Mouse (Mus musculus): ENCODE data around the gene Dennd1b. TPM values are rescaled to one million over a fixed set of nuclear protein-coding genes. Genes with fewer than 3 reads are reported as not detected.

The Dennd1b gene
- polyA plus RNA-seq, 1 experiment, result 6.1 TPM

DNA sequence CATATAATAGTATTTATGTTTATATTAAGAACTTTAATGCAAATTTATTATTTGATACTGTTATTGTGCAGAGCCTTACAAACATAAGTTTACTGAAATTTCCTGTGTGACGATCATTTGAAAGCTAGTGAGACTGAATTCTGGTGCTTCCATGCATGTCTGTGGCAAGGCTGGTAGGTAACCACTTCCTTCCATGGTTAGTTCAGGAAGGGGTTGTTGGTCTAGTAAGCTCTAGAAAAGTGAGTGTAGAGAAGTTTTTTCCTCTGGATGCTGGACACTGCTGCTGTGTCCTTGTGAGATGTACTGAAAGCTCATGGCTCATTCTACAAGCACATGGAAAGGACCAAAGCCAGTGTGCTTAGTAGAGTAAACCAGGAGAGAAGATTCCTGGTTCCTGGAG is 73.1 kb downstream of the Dennd1b start:
- no peak for DNase-seq
- no peak for TF ChIP-seq POLR2A (IDR thresholded peaks at IDR 0.05; ENCODE audit: low read depth, low read length)
- TF ChIP-seq CTCF (conservative IDR thresholded peaks at IDR 0.05; ENCODE audit: insufficient read depth, insufficient read length, low read depth, low read length), result no peak
- no peaks in the 10 kb centered on the region; the same call in 1 of the 2 replicates for H3K4me1 ChIP-seq (ENCODE audit: control insufficient read depth, insufficient read depth, low read length)
- H3K27me3 ChIP-seq (replicated peaks; ENCODE audit: control insufficient read depth, insufficient read depth, low read length), result no peaks in the 10 kb centered on the region
- 89% methylated on average over 1 of the region's 1 CpGs for WGBS
- H3K27ac ChIP-seq (ENCODE audit: insufficient read depth, low read depth, low read length), result no peak overlapping the region
- H3K36me3 ChIP-seq (ENCODE audit: control insufficient read depth, insufficient read depth, low read length), result no peaks in the 10 kb centered on the region; the same call in 1 of the 2 replicates
- no peak overlapping the region for H3K4me3 ChIP-seq (ENCODE audit: insufficient read depth, low read depth, low read length)

DNA sequence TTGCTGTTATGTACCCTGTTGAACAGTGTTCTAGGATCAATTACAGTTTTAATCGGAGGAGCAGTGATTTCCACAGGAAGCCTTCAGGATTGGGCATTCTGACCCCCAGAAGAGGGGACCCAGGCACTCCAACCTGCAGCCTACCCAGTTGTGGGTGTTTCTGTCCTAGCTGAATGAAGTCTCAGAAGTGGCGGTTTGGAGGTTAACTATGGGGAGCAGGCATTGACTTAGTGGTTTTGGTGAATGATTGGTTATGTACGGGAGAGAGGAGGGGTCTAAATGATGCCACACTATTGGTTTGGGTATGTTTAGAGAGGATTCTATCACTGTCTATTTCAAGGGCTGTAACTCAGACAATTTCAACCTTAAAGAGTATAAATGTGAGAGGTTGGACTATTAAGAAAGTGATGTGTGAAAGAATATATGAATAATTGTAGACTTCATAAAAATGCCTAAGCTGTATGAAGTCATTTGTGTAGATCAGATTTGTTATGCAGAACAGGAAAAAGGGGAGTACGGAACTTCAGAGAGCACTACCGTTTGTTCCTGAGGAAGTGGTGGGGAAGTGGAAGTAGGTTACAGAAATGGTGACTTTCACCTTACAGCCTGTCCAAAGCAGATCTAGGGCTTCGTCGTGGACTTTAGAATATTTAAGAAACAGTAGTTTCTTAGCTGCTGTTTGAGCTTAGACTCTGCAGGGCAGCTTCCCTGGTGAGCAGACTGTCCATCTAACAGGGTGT is 73.7 kb downstream of the Dennd1b start:
- H3K4me1 ChIP-seq (ENCODE audit: control insufficient read depth, insufficient read depth, low read length), result no peaks in the 10 kb centered on the region; the same call in 1 of the 2 replicates
- H3K27me3 ChIP-seq (replicated peaks; ENCODE audit: control insufficient read depth, insufficient read depth, low read length), result no peaks in the 10 kb centered on the region
- no peak for DNase-seq
- no peaks in the 10 kb centered on the region; the same call in 1 of the 2 replicates for H3K36me3 ChIP-seq (ENCODE audit: control insufficient read depth, insufficient read depth, low read length)
- TF ChIP-seq POLR2A (IDR thresholded peaks at IDR 0.05; ENCODE audit: low read depth, low read length), result no peak
- no peak for TF ChIP-seq CTCF (conservative IDR thresholded peaks at IDR 0.05; ENCODE audit: insufficient read depth, insufficient read length, low read depth, low read length)
- no peak overlapping the region for H3K27ac ChIP-seq (ENCODE audit: insufficient read depth, low read depth, low read length)
- no peak overlapping the region for H3K4me3 ChIP-seq (ENCODE audit: insufficient read depth, low read depth, low read length)
- WGBS, result 61% methylated on average over 7 of the region's 7 CpGs

DNA sequence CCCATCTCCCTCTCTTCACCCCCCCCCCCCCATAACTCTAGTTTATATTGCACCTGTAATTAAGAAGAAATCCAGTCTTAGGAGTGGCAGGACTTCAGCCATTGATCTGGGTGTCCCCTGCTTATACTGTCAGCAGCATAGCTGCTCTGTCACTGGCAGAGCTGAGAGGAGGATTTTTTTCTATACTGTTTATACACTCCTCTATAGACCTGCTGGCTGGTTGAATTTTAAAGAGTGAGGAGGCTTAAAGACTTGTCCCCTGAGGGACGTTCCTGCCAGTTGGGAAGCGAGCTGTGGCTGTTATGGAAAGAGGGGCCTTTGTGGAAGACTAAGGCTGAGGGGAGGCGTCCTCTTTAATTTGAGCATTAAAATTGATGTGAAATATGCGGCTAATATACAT is 74.8 kb downstream of the Dennd1b start:
- no peak overlapping the region for H3K4me3 ChIP-seq (ENCODE audit: insufficient read depth, low read depth, low read length)
- H3K27me3 ChIP-seq (replicated peaks; ENCODE audit: control insufficient read depth, insufficient read depth, low read length), result no peaks in the 10 kb centered on the region
- no peak for DNase-seq
- 80% methylated on average over 4 of the region's 4 CpGs for WGBS
- H3K36me3 ChIP-seq (ENCODE audit: control insufficient read depth, insufficient read depth, low read length), result no peaks in the 10 kb centered on the region; the same call in 1 of the 2 replicates
- TF ChIP-seq POLR2A (IDR thresholded peaks at IDR 0.05; ENCODE audit: low read depth, low read length) (no peak), CTCF (conservative IDR thresholded peaks at IDR 0.05; ENCODE audit: insufficient read depth, insufficient read length, low read depth, low read length) (no peak)
- H3K27ac ChIP-seq (ENCODE audit: insufficient read depth, low read depth, low read length), result no peak overlapping the region
- H3K4me1 ChIP-seq (ENCODE audit: control insufficient read depth, insufficient read depth, low read length), result no peaks in the 10 kb centered on the region; the same call in 1 of the 2 replicates

DNA sequence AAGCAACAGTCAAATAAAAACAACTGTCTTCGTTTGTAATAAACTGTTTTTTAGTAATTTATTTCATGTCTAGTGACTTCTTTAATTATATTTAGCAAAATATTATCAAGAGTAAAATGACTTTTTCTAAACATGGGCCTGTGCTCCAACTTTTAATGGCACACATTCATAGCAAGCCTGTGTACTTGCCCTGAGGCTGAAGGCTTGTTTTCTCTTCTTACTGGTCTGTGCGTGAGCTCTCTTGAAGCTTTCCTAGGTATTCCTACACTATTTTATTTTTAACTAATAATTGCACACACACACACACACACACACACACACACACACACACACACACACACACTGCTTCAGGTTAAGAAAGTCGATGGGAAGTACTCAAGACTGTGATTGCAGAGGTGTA is 75.4 kb downstream of the Dennd1b start:
- no peak overlapping the region for H3K4me3 ChIP-seq (ENCODE audit: insufficient read depth, low read depth, low read length)
- H3K36me3 ChIP-seq (ENCODE audit: control insufficient read depth, insufficient read depth, low read length), result no peaks in the 10 kb centered on the region; the same call in 1 of the 2 replicates
- no peaks in the 10 kb centered on the region for H3K27me3 ChIP-seq (replicated peaks; ENCODE audit: control insufficient read depth, insufficient read depth, low read length)
- no peak overlapping the region for H3K27ac ChIP-seq (ENCODE audit: insufficient read depth, low read depth, low read length)
- DNase-seq, result no peak
- TF ChIP-seq POLR2A (IDR thresholded peaks at IDR 0.05; ENCODE audit: low read depth, low read length) (no peak), CTCF (conservative IDR thresholded peaks at IDR 0.05; ENCODE audit: insufficient read depth, insufficient read length, low read depth, low read length) (no peak)
- WGBS, result 72% methylated on average over 3 of the region's 3 CpGs
- H3K4me1 ChIP-seq (ENCODE audit: control insufficient read depth, insufficient read depth, low read length), result no peaks in the 10 kb centered on the region; the same call in 1 of the 2 replicates

DNA sequence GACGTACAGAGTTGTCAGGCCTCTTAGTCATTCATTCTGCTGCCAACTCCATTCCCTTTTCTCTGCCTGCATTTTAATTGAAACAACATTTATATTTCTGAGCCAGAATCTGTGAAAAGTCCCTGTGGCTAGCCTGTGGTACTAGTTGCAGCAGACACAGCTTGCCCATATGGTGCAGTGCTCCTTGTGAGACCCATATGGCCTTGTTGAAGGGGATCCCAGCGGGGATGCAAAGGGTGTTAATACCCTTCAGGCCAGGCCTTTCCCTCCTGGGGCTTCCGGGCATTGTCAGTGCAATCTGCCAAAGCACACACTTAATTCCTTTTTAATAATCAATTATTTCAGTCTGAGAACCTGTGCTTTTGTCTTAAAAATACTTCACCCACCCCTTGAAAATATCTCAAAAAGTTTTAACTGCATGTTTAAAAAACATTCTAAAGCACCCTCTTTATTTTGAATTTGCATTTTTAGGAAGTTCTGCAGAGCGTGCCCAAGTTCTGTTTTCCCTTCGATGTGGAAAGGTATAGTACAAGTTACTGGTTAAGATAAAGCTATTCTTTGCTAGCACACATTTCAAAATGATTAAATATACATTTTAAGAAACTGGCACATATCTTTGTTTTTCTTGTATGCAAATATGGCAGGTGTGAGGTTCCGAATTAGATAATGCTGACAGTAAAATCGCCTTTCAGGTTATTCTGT is 76.4 kb downstream of the Dennd1b start:
- no peaks in the 10 kb centered on the region; the same call in 1 of the 2 replicates for H3K36me3 ChIP-seq (ENCODE audit: control insufficient read depth, insufficient read depth, low read length)
- no peak for DNase-seq
- H3K4me3 ChIP-seq (ENCODE audit: insufficient read depth, low read depth, low read length), result no peak overlapping the region
- no peaks in the 10 kb centered on the region for H3K27me3 ChIP-seq (replicated peaks; ENCODE audit: control insufficient read depth, insufficient read depth, low read length)
- WGBS, result 87% methylated on average over 7 of the region's 7 CpGs
- no peak for TF ChIP-seq CTCF (conservative IDR thresholded peaks at IDR 0.05; ENCODE audit: insufficient read depth, insufficient read length, low read depth, low read length)
- no peak for TF ChIP-seq POLR2A (IDR thresholded peaks at IDR 0.05; ENCODE audit: low read depth, low read length)
- H3K4me1 ChIP-seq (ENCODE audit: control insufficient read depth, insufficient read depth, low read length), result no peaks in the 10 kb centered on the region; the same call in 1 of the 2 replicates
- no peak overlapping the region for H3K27ac ChIP-seq (ENCODE audit: insufficient read depth, low read depth, low read length)

DNA sequence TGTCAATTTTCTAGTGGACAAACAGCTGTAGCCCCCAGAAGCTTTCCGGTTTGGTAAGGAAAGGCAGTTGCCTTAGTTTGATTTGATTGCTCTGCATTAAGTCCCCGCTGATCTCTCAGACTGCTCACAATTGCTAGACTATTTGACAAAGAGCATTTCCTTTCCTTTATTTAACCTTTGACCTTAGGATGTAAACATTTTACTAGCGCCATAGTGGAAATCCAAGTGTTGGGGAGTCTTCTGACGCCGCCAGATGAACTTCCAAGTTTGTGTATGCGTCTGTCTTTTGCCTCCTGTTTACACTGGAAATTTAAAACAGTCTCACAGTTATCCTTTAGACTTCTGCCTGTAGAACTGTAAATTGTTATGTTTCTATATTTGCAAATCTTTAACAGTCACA is 85.8 kb downstream of the Dennd1b start:
- no peak overlapping the region for H3K27ac ChIP-seq (ENCODE audit: insufficient read depth, low read depth, low read length)
- WGBS, result 73% methylated on average over 6 of the region's 6 CpGs
- TF ChIP-seq CTCF (conservative IDR thresholded peaks at IDR 0.05; ENCODE audit: insufficient read depth, insufficient read length, low read depth, low read length) (no peak), POLR2A (IDR thresholded peaks at IDR 0.05; ENCODE audit: low read depth, low read length) (no peak)
- H3K4me1 ChIP-seq (ENCODE audit: control insufficient read depth, insufficient read depth, low read length), result no peaks in the 10 kb centered on the region
- no peaks in the 10 kb centered on the region for H3K36me3 ChIP-seq (ENCODE audit: control insufficient read depth, insufficient read depth, low read length)
- no peak overlapping the region for H3K4me3 ChIP-seq (ENCODE audit: insufficient read depth, low read depth, low read length)
- DNase-seq, result no peak
- H3K27me3 ChIP-seq (replicated peaks; ENCODE audit: control insufficient read depth, insufficient read depth, low read length), result no peaks in the 10 kb centered on the region

DNA sequence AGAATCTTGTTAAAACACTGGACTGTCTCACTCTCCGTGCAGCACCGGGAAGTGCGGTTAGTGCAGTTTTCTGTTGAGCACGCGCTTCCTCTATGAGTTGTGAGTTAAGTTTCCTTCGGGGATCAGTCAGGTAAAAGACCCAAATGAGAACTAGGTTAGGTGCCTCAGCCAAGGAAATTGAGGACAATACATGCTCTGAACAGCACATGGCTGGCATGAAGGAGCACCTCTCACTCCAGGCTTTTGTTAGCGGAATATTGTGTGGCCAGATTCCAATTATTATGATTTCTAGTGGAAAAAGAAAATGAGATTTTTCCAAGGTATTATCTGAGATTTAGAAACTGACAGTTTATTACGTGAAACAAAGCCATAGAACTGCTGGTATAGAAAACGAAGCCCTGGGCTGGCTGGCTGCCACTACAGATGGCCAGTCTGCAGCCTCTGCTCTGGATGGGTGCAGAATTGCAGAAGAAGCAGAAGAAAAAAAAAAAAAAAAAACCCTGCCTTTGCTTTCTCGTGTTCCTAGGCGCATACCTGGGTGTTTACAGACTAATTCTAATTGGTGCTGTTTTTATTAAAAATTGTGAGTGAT is 86.7 kb downstream of the Dennd1b start:
- H3K27ac ChIP-seq (ENCODE audit: insufficient read depth, low read depth, low read length), result no peak overlapping the region
- H3K27me3 ChIP-seq (replicated peaks; ENCODE audit: control insufficient read depth, insufficient read depth, low read length), result no peaks in the 10 kb centered on the region
- H3K4me3 ChIP-seq (ENCODE audit: insufficient read depth, low read depth, low read length), result no peak overlapping the region
- no peaks in the 10 kb centered on the region for H3K4me1 ChIP-seq (ENCODE audit: control insufficient read depth, insufficient read depth, low read length)
- TF ChIP-seq POLR2A (IDR thresholded peaks at IDR 0.05; ENCODE audit: low read depth, low read length) (no peak), CTCF (conservative IDR thresholded peaks at IDR 0.05; ENCODE audit: insufficient read depth, insufficient read length, low read depth, low read length) (no peak)
- H3K36me3 ChIP-seq (ENCODE audit: control insufficient read depth, insufficient read depth, low read length), result no peaks in the 10 kb centered on the region; the same call in 1 of the 2 replicates
- DNase-seq, result no peak
- WGBS, result 76% methylated on average over 11 of the region's 11 CpGs
